Mouse (Mus musculus): ENCODE results near the gene Gm16434. TPM values are rescaled to one million over a fixed set of nuclear protein-coding genes. Genes with fewer than 3 reads are reported as not detected.
"Not testable (repeated sequence)": the region's sequence is repeated elsewhere in the genome, so short reads cannot be mapped to it uniquely, and the experiment has no call there.

Gm16434 gene
- polyA plus RNA-seq (2015; fragmentation: Nextera tagmentation; extraction: Ambion mirVana) = not detected in 2 replicates

GRCm38 (mm10) chr14:7194440-7194839, at the start of gene Gm16434:
Gm16434 (minus strand) TSS chr14:7194540.
- WGBS = no CpG with 5 or more reads among the region's 2 CpGs
- H3K9ac ChIP-seq; ATAC-seq (ENCODE audit: extremely low read depth, insufficient number of reproducible peaks, low FRiP score, low TSS enrichment); H3K36me3 ChIP-seq; H3K4me2 ChIP-seq; H3K9me3 ChIP-seq; H3K4me3 ChIP-seq; H3K27me3 ChIP-seq (replicated peaks); H3K27ac ChIP-seq (replicated peaks); H3K4me1 ChIP-seq: not testable (repeated sequence)

GRCm38 (mm10) chr14:7243498-7243897, 49.2 kb upstream of the Gm16434 start:
- not testable (repeated sequence) for H3K4me3 ChIP-seq; H3K9ac ChIP-seq; H3K4me1 ChIP-seq; H3K9me3 ChIP-seq; H3K36me3 ChIP-seq; H3K4me2 ChIP-seq; H3K27ac ChIP-seq (replicated peaks); ATAC-seq (ENCODE audit: extremely low read depth, insufficient number of reproducible peaks, low FRiP score, low TSS enrichment); H3K27me3 ChIP-seq (replicated peaks)
- 3% methylated on average over 7 of the region's 10 CpGs for WGBS

GRCm38 (mm10) chr14:7200070-7200469, 5.7 kb upstream of the Gm16434 start:
- H3K4me3 ChIP-seq; ATAC-seq (ENCODE audit: extremely low read depth, insufficient number of reproducible peaks, low FRiP score, low TSS enrichment); H3K36me3 ChIP-seq; H3K27me3 ChIP-seq (replicated peaks); H3K9ac ChIP-seq; H3K27ac ChIP-seq (replicated peaks); H3K4me1 ChIP-seq; H3K4me2 ChIP-seq; H3K9me3 ChIP-seq: not testable (repeated sequence)
- WGBS = 90% methylated on average over 2 of the region's 3 CpGs

GRCm38 (mm10) chr14:7174483-7174971, 19.8 kb downstream of the Gm16434 start, which contains the start of gene Gm3512:
Gm3512 (minus strand) TSS chr14:7174533.
- H3K9ac ChIP-seq; H3K4me3 ChIP-seq; H3K36me3 ChIP-seq; H3K27me3 ChIP-seq (replicated peaks); H3K9me3 ChIP-seq; ATAC-seq (ENCODE audit: extremely low read depth, insufficient number of reproducible peaks, low FRiP score, low TSS enrichment); H3K4me2 ChIP-seq; H3K27ac ChIP-seq (replicated peaks); H3K4me1 ChIP-seq: not testable (repeated sequence)
- WGBS = no CpG with 5 or more reads among the region's 37 CpGs

Other genes starting within 250 kb of the Gm16434 start
- gene Gm6356, start 220.7 kb downstream of the Gm16434 start, polyA plus RNA-seq (2015; fragmentation: Nextera tagmentation; extraction: Ambion mirVana) = not detected in 2 replicates
- 0.18 and 0.21 TPM in 2 replicates for gene Gm10406, start 167.1 kb downstream of the Gm16434 start, polyA plus RNA-seq (2015; fragmentation: Nextera tagmentation; extraction: Ambion mirVana)
- not detected in 2 replicates for gene Gm3685, start 149.6 kb downstream of the Gm16434 start, polyA plus RNA-seq (2015; fragmentation: Nextera tagmentation; extraction: Ambion mirVana)
- 0.71 and 1.2 TPM in 2 replicates for gene Gm3696, start 93.9 kb downstream of the Gm16434 start, polyA plus RNA-seq (2015; fragmentation: Nextera tagmentation; extraction: Ambion mirVana)
- not detected in 2 replicates for gene Gm6676, start 69.1 kb downstream of the Gm16434 start, polyA plus RNA-seq (2015; fragmentation: Nextera tagmentation; extraction: Ambion mirVana)
- gene Gm3512, start 20.0 kb downstream of the Gm16434 start, polyA plus RNA-seq (2015; fragmentation: Nextera tagmentation; extraction: Ambion mirVana) = 2.6 and 4.0 TPM in 2 replicates
- not detected in 2 replicates for gene Gm3727, start 70.2 kb upstream of the Gm16434 start, polyA plus RNA-seq (2015; fragmentation: Nextera tagmentation; extraction: Ambion mirVana)
- gene Gm3739, start 120.5 kb upstream of the Gm16434 start, polyA plus RNA-seq (2015; fragmentation: Nextera tagmentation; extraction: Ambion mirVana) = 2.2 and 2.3 TPM in 2 replicates
- not detected in 2 replicates for gene Gm5797, start 137.9 kb upstream of the Gm16434 start, polyA plus RNA-seq (2015; fragmentation: Nextera tagmentation; extraction: Ambion mirVana)
- not detected in 2 replicates for gene Gm8374, start 170.6 kb upstream of the Gm16434 start, polyA plus RNA-seq (2015; fragmentation: Nextera tagmentation; extraction: Ambion mirVana)